Mouse (Mus musculus) neural tube, embryonic 15.5 days (tissue): Measurements from ENCODE around the gene Galnt14. TPM values are rescaled to one million over a fixed set of nuclear protein-coding genes. Genes with fewer than 3 reads are reported as not detected.
A peak's percentile ranks its signal among the peaks of the same experiment; 100 is the strongest.

Experiments used
- ATAC-seq: fragments of 200-750 bp; cut with Nextera tagmentation; 2 replicates; pipeline ENCODE4 v1.8.0; 2017; ENCODE audit warnings: mild to moderate bottlenecking, moderate TSS enrichment, moderate library complexity; ENCODE audit not compliant: low FRiP score
- H3K27ac ChIP-seq: fragments of 300-500 bp; sonication (generic); replicated peaks from 2 replicates; pipeline ENCODE4 v1.5.1; 2015; ENCODE audit warnings: mild to moderate bottlenecking, inconsistent platforms
- H3K27me3 ChIP-seq: fragments of 300-500 bp; sonication (generic); replicated peaks from 2 replicates; pipeline ENCODE4 v1.6.1; 2015; ENCODE audit warnings: inconsistent platforms
- H3K36me3 ChIP-seq: fragments of 300-500 bp; sonication (generic); 2 replicates; pipeline ENCODE4 v1.6.1; 2015; ENCODE audit warnings: inconsistent platforms
- H3K4me1 ChIP-seq: fragments of 300-500 bp; sonication (generic); 2 replicates; pipeline ENCODE4 v1.6.1; 2015; ENCODE audit warnings: inconsistent platforms
- H3K4me2 ChIP-seq: fragments of 300-500 bp; sonication (generic); 2 replicates; pipeline ENCODE4 v1.6.1; 2015; ENCODE audit warnings: inconsistent platforms, mild to moderate bottlenecking, moderate library complexity
- H3K4me3 ChIP-seq: fragments of 300-500 bp; sonication (generic); replicated peaks from 2 replicates; pipeline ENCODE4 v1.5.1; 2015; ENCODE audit warnings: mild to moderate bottlenecking, inconsistent platforms
- H3K9ac ChIP-seq: fragments of 300-500 bp; sonication (generic); replicated peaks from 2 replicates; pipeline ENCODE4 v1.6.1; 2015; ENCODE audit warnings: mild to moderate bottlenecking, inconsistent platforms
- H3K9me3 ChIP-seq: fragments of 300-500 bp; sonication (generic); replicated peaks from 2 replicates; pipeline ENCODE4 v1.6.1; 2016; ENCODE audit warnings: inconsistent platforms
- WGBS: fragments of 180-500 bp; shearing (Covaris S2); methylation state at CpG from one replicate; pipeline ENCODE4 v1.1.7; 2015; ENCODE audit warnings: mixed read lengths; 5-methylcytosine and 5-hydroxymethylcytosine counted together
- polyA plus RNA-seq: library from polyadenylated mRNA; unstranded; fragments of >200 nt; fragmentation: Nextera tagmentation; extraction: Ambion mirVana; gene quantifications from 2 replicates; pipeline ENCODE4 v1.2.1, GENCODE M21; 2015

The Galnt14 gene
- polyA plus RNA-seq, 1 experiment from 2014 or later, result 28.9 TPM

GRCm38 (mm10) chr17:73531896-73532295 lies 178.4 kb downstream of the Galnt14 start:
- WGBS, result 70% methylated on average over 2 of the region's 2 CpGs
- H3K9me3 ChIP-seq, result no peaks in the 10 kb centered on the region
- no peaks in the 10 kb centered on the region for H3K4me1 ChIP-seq
- H3K9ac ChIP-seq, result no peak overlapping the region
- H3K36me3 ChIP-seq, result no peaks in the 10 kb centered on the region
- no peak overlapping the region for H3K4me3 ChIP-seq
- ATAC-seq, result no peak
- no peak overlapping the region for H3K27ac ChIP-seq
- H3K4me2 ChIP-seq, result no peak overlapping the region
- H3K27me3 ChIP-seq, result no peaks in the 10 kb centered on the region

- H3K9ac ChIP-seq, result no peak overlapping the region
- no peak overlapping the region for H3K27ac ChIP-seq
- no peak overlapping the region for H3K4me2 ChIP-seq
- no peak overlapping the region for H3K4me3 ChIP-seq
- no peak for ATAC-seq
- no peaks in the 10 kb centered on the region for H3K36me3 ChIP-seq
- 83% methylated on average over 7 of the region's 7 CpGs for WGBS
- H3K9me3 ChIP-seq, result no peaks in the 10 kb centered on the region
- no peaks in the 10 kb centered on the region for H3K4me1 ChIP-seq
- H3K27me3 ChIP-seq, result no peaks in the 10 kb centered on the region
These were observed 188.1 kb downstream of the Galnt14 start for GRCm38 (mm10) chr17:73522169-73522568.

GRCm38 (mm10) chr17:73519350-73519749 lies 190.9 kb downstream of the Galnt14 start:
- Histone ChIP-seq H3K9me3 (no peaks in the 10 kb centered on the region), H3K27ac (no peak overlapping the region), H3K27me3 (no peaks in the 10 kb centered on the region), H3K4me1 (no peaks in the 10 kb centered on the region), H3K36me3 (no peaks in the 10 kb centered on the region; the same call in 1 of the 2 replicates), H3K9ac (no peak overlapping the region), H3K4me3 (no peak overlapping the region), H3K4me2 (no peak overlapping the region)
- no peak for ATAC-seq
- 89% methylated on average over 5 of the region's 5 CpGs for WGBS

DNA sequence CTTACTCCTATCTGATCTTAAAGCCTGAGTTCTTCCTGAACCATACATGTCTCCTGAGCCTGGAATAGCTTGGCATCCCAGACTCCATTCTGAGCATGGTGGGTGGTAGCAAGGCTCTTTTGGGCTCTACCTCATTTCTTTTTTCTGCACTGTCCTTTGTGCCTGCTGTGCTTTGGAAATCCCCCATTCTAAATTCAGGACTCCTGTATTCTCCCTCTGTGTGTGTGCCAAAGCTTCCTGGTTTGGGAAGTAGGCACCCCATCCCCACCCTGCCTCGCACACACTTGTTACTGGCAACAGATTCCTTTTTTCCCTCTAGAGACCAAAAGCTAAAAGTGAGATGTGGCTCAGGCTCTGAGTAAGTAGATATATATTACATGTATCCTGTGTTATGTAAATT lies 191.9 kb downstream of the Galnt14 start:
- H3K4me2 ChIP-seq, result no peak overlapping the region
- no peak overlapping the region for H3K27ac ChIP-seq
- no peak overlapping the region for H3K9ac ChIP-seq
- no peaks in the 10 kb centered on the region for H3K4me1 ChIP-seq
- H3K9me3 ChIP-seq, result no peaks in the 10 kb centered on the region
- H3K27me3 ChIP-seq, result no peaks in the 10 kb centered on the region
- no peak overlapping the region for H3K4me3 ChIP-seq
- WGBS, result 60% methylated on average over 1 of the region's 1 CpGs
- H3K36me3 ChIP-seq, result no peaks in the 10 kb centered on the region; the same call in 1 of the 2 replicates
- ATAC-seq, result no peak

DNA sequence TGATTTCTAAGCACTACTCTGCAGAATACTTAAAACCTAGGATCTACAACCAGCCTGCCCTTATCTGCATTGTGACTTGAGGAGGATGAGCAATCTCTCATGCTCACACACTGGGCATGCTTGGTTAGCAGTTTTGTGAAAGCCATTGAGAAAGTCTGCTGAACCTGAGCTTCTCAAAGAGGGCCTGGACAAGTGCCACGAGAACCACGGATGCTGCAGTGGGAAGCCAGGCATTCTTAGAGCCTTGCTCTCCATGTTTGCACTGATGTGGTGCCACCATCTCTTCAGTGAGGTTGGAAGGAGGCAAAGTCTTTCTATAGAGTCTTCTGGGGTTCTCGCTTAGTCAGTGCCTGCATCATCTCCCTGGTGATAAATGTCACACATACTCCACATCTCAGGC lies 194.7 kb downstream of the Galnt14 start:
- no peaks in the 10 kb centered on the region for H3K4me1 ChIP-seq
- no peak overlapping the region for H3K9ac ChIP-seq
- H3K4me2 ChIP-seq, result no peak overlapping the region
- 91% methylated on average over 3 of the region's 3 CpGs for WGBS
- H3K4me3 ChIP-seq, result no peak overlapping the region
- H3K36me3 ChIP-seq, result no peaks in the 10 kb centered on the region; the same call in 1 of the 2 replicates
- H3K9me3 ChIP-seq, result no peaks in the 10 kb centered on the region
- no peaks in the 10 kb centered on the region for H3K27me3 ChIP-seq
- no peak for ATAC-seq
- H3K27ac ChIP-seq, result no peak overlapping the region

- 95% methylated on average over 1 of the region's 1 CpGs for WGBS
- Histone ChIP-seq H3K27me3 (no peaks in the 10 kb centered on the region), H3K36me3 (no peaks in the 10 kb centered on the region; the same call in 1 of the 2 replicates), H3K9me3 (no peaks in the 10 kb centered on the region), H3K9ac (no peak overlapping the region), H3K4me1 (no peaks in the 10 kb centered on the region), H3K4me2 (no peak overlapping the region), H3K27ac (no peak overlapping the region), H3K4me3 (no peak overlapping the region)
- ATAC-seq, result no peak
These were observed 195.4 kb downstream of the Galnt14 start for GRCm38 (mm10) chr17:73514862-73515261.

GRCm38 (mm10) chr17:73514258-73514657 lies 196.0 kb downstream of the Galnt14 start:
- H3K9me3 ChIP-seq, result no peaks in the 10 kb centered on the region
- no peaks in the 10 kb centered on the region; the same call in 1 of the 2 replicates for H3K36me3 ChIP-seq
- H3K4me1 ChIP-seq, result no peaks in the 10 kb centered on the region
- WGBS, result 85% methylated on average over 4 of the region's 4 CpGs
- H3K4me3 ChIP-seq, result no peak overlapping the region
- H3K9ac ChIP-seq, result no peak overlapping the region
- ATAC-seq, result no peak
- H3K4me2 ChIP-seq, result no peak overlapping the region
- no peaks in the 10 kb centered on the region for H3K27me3 ChIP-seq
- H3K27ac ChIP-seq, result no peak overlapping the region

DNA sequence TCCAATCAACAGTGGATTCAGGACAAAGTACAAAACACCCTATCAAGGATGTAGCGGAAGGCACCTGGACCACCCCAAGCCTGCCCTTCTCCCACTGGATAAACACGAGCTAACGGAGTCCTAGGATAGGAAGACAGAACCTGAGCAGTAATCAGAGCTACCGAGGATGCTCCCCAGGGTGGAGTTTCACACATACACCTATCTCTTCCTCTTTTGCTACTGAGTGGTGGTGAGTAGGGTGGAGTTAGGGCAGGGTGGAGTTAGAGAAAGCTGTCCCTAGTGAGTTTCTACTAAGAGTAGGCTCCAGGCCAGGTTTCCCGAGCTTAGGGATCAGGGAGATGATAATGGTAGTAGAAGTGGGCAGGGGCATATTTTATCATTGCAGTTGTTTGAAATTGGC lies 197.4 kb downstream of the Galnt14 start:
- H3K4me2 ChIP-seq, result no peak overlapping the region
- H3K27me3 ChIP-seq, result no peaks in the 10 kb centered on the region
- H3K4me3 ChIP-seq, result no peak overlapping the region
- H3K9ac ChIP-seq, result no peak overlapping the region
- no peak for ATAC-seq
- 81% methylated on average over 5 of the region's 5 CpGs for WGBS
- no peak overlapping the region for H3K27ac ChIP-seq
- no peaks in the 10 kb centered on the region; the same call in 1 of the 2 replicates for H3K36me3 ChIP-seq
- peaks cover 4% of the 10 kb centered on the region for H3K4me1 ChIP-seq
- no peaks in the 10 kb centered on the region for H3K9me3 ChIP-seq

DNA sequence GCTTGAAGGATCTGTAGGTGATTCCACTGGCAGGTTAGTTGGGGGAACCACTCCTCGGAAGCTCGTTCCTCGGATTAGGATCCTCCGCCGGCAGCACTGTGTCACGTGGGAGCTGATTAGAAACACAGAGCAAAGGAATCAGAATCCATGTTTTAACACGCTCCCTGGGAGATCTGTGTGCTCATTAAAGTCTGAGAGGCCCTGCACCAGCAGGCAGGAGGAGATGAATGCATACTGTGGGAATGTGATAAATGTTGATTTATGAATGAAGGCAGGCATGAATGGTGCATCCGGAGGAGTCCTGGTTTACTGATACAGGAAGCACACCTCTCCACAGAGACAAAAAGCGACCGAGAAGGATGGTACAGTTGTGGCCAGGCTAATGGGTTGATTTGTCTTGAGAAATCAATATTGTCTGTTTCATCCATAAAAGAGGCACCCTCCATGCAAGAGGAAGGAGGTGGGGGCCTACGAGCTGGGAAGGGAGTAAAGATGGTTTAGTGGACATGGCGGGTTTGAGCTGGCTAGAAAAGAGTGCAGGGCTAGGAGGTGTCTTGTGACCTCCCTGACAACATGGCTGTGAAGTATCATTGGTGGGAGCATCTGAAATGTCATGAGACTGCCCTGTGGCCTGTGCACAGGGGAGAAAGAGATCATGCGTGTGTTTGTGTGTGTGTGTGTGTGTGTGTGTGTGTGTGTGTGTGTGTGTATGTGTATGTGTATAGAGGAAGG lies 202.3 kb downstream of the Galnt14 start:
- peaks cover 10% of the 10 kb centered on the region for H3K4me1 ChIP-seq
- no peaks in the 10 kb centered on the region for H3K9me3 ChIP-seq
- no peaks in the 10 kb centered on the region for H3K36me3 ChIP-seq
- 45% methylated on average over 13 of the region's 13 CpGs for WGBS
- H3K27ac ChIP-seq, result peak overlapping the region; percentile 45; the same call in 1 of the 2 replicates
- H3K4me2 ChIP-seq, result 0 out of 2 replicates have a peak overlapping the region, but pooled peaks have one; percentile 11
- no peaks in the 10 kb centered on the region for H3K27me3 ChIP-seq
- no peak overlapping the region for H3K4me3 ChIP-seq
- peak; percentile 72 for ATAC-seq
- H3K9ac ChIP-seq, result no peak overlapping the region

DNA sequence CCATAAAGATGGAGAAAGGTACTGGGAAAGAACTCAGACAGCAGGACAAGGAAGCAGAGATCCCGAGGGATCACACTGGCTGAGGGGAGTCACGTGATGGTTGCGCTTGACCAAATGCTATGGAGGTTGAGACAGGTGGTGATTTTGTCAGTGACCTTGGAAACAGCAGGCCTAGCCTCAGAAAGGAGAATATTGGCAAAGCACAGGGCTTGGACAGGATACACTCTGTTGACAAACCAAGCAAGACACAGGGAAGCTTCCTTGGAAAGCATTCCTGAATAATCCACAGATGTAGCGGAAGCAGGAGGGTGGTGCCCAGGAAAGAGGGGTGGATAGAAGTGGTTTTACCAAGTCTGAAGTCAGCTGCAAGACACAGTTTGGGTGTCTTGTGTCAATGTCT lies 206.1 kb downstream of the Galnt14 start:
- no peak overlapping the region for H3K4me3 ChIP-seq
- no peaks in the 10 kb centered on the region for H3K36me3 ChIP-seq
- WGBS, result 95% methylated on average over 4 of the region's 4 CpGs
- peaks cover 10% of the 10 kb centered on the region for H3K4me1 ChIP-seq
- H3K4me2 ChIP-seq, result no peak overlapping the region
- H3K9ac ChIP-seq, result no peak overlapping the region
- no peaks in the 10 kb centered on the region for H3K9me3 ChIP-seq
- no peak overlapping the region for H3K27ac ChIP-seq
- ATAC-seq, result no peak
- no peaks in the 10 kb centered on the region for H3K27me3 ChIP-seq

DNA sequence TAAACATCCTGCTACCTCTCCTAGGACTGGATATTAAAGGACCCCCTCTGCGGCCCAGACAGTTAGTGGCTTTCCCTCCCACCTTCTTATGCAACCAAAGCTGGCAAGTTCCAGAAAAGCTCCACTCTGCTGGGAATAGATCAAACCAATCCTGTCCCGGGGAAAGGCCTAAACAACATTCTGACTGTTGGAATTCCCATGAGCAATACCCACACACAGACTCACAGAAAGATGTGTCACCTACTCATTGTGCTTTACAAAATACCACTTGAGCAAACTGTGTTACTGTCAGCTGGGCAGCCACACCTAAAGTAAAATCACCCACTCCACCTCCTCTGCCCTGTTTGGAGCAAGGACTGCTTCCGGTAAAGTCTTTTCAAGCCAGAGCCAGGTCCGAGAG lies 207.6 kb downstream of the Galnt14 start:
- ATAC-seq, result no peak
- no peak overlapping the region for H3K4me3 ChIP-seq
- WGBS, result 82% methylated on average over 4 of the region's 4 CpGs
- no peaks in the 10 kb centered on the region for H3K9me3 ChIP-seq
- H3K9ac ChIP-seq, result no peak overlapping the region
- no peak overlapping the region for H3K27ac ChIP-seq
- H3K27me3 ChIP-seq, result no peaks in the 10 kb centered on the region
- H3K36me3 ChIP-seq, result no peaks in the 10 kb centered on the region
- no peak overlapping the region for H3K4me2 ChIP-seq
- peaks cover 4% of the 10 kb centered on the region for H3K4me1 ChIP-seq

DNA sequence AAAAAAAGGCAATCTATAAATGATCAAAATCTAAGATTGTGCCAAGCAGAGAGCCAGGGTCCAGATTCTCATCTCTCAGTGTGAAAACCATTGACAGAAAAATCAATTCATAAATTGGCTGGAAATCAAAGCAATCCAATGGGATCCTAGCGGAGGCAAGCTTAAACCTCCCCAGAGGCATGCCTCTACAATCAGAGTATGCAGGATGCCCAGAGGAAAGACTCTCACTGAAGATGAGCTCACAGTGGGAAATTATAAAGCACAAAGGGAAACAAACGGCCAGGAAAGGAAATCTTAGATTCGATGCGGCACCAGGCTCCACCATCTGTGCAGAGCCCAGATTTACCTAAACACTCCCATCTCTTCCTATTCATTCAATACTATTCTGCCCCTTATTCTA lies 220.7 kb downstream of the Galnt14 start:
- no peak overlapping the region for H3K4me2 ChIP-seq
- no peak for ATAC-seq
- 41% methylated on average over 4 of the region's 4 CpGs for WGBS
- no peak overlapping the region for H3K9ac ChIP-seq
- no peaks in the 10 kb centered on the region for H3K27me3 ChIP-seq
- H3K36me3 ChIP-seq, result peaks cover 5% of the 10 kb centered on the region; the same call in 1 of the 2 replicates
- H3K4me3 ChIP-seq, result no peak overlapping the region
- no peaks in the 10 kb centered on the region for H3K9me3 ChIP-seq
- peaks cover 28% of the 10 kb centered on the region for H3K4me1 ChIP-seq
- peak overlapping the region; percentile 33 for H3K27ac ChIP-seq
